Mouse (Mus musculus) induced T-regulatory cell, adult 2 months (primary cell): ENCODE data around the gene Ptger1.

Source experiments
- DNase-seq: peaks from one replicate; pipeline ENCODE4 v3.0.0-alpha.2; 2012; ENCODE audit warnings: low read depth

Ptger1 gene

GRCm38 (mm10) chr8:83665969-83666865 is at the start of gene Ptger1:
Ptger1 (plus strand) TSS chr8:83666678.
- peak; percentile 39 for DNase-seq

GRCm38 (mm10) chr8:83617111-83617510 is 49.4 kb upstream of the Ptger1 start:
- DNase-seq, result no peak

DNA sequence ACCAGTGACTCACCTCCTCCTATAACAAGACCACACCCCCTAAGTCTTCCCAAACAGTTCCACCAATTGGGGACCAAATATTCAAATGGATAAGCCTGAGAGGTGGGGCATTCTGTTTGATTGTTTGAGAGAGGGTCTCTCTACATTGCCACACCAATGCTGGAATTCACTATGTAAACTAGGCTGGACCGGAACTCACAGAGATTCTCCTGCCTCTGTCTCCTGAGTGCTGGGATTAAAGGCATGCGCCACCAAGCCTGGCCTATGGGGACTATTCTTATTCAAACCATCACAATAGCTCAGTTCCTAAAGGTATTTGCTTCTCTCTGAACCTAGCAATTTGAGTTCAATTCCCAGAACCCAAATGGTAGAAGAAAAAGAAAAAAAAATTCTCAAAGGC is 47.9 kb upstream of the Ptger1 start:
- no peak for DNase-seq

- no peak for DNase-seq
Observed at GRCm38 (mm10) chr8:83619568-83620285, 46.8 kb upstream of the Ptger1 start.

DNA sequence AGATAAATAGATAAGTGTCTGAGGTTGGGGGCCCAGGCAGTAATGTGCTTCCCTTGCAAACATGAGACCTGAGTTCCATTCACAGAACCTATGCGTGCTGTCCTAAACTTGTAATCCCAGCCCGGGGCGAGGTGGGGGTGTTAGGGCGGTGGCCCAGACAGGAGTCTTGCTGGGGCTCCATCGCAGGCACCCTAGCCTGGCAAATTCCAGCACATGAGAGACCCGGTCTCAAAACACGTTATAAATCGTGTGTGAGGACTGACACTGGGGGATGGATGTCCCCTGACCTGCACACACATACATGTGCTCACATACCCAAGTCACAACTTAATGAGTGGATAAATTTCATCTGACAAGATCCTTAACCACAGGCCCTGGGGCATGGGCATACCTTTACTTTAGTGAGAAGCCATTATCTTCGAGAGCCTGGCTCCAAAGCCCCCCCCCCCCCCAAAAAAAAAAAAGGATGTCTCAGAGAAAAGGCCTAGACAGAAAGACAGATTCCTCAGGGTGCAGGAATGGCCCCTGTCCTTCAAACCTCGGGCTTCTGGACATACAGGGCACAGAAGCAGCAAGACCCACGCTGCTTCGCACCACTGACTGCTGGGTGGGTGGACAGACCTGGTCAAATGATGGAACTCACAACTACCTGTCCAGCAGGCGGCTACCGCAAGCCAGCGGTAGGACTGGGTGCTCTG is 44.6 kb upstream of the Ptger1 start:
- no peak for DNase-seq

DNA sequence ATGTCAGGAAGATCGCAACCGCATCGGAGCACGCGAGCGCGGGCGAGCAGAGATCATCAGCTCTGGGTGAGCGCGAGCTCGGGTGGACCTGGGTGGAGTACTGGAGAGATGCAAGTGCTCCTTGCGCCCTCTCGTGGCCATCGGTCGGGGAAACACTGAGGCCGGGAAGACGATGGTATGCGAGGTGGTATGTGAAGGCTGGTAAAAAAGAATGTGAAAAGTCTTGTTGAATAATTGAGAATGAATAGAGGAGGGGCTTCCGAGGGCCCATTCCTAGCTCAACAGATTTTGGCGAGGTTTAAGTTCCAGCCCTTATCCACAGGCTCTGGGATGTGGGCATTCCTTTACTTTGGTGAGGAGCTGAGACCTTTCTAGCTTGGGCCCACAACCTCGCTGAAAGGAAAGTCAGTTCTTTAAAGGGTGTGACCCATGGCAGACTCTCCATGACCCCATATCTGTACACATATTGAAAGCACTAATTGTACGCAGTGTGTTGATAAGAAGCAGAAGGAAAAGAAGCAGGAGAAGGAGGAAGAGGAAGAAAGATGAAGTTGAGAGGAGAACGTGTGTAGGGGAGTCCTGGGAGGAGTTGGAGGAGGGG is 44.0 kb upstream of the Ptger1 start:
- peak; percentile 91 for DNase-seq

DNA sequence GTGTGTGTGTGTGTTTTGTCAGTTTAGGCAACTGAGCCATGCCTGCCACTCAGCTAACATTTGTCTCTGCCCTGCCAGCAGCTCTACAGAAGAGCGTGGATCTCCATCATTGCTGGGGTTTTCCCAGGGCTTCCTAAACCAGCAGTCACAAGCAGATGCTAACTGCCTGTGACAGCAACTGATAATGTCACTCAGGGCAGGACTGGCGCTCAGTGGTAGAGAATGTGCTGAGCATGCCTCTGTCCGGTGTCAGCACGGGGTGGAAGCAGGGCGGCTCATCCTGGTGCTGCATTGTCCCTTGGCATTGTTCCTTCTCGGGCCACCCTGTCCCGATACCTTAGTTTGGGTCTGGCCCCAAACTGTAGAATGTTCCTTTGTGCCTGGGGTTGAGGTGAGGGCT is 42.9 kb upstream of the Ptger1 start:
- no peak for DNase-seq

DNA sequence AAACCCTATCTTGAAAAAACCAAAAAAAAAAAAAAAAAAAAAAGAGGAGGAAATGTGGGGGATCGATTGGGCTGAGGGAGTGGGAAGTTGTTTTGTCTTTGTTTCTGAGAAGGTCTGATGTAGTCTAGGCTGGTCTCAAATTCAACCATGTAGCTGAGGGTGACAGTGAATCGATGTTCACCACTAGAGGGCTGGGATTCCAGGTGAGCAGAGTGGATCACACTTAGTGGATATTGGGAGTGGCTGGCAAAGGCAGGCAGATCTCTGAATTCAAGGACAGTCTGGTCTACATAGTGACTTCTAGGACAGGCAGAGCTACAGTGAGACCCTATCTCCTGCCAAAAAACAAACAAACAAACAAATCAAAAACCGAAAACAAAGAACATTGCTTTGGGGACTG is 41.7 kb upstream of the Ptger1 start:
- DNase-seq, result peak; percentile 48

DNA sequence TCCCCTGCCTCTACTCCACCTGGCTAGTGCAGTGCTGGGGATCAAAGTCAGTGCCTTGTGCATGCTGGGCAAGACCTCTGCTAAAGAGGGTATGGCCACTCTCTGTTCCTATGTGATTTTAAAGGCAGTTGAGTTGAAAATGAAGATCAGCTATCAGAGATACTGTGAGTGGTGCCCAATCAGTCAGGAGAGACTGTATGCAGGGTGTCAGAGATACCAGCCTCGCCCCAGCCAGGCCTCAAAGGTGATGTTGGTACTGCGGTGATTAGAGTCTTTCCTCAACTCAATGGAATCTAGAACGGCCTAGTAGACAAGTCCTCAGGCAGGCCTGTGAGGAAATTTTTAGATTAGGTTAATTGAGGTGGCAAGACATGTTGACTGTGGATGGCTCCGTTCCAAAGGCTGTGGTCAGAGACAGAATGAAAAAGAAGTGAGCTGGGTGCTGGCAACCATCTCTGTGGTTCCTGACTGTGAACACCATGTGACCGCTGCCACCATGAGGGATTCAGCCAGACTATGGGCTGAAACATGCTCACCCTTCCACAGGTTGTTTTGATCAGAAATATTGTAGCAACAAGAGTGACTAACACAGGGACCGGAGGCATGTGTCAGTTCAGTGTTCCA is 40.7 kb upstream of the Ptger1 start:
- no peak for DNase-seq

DNA sequence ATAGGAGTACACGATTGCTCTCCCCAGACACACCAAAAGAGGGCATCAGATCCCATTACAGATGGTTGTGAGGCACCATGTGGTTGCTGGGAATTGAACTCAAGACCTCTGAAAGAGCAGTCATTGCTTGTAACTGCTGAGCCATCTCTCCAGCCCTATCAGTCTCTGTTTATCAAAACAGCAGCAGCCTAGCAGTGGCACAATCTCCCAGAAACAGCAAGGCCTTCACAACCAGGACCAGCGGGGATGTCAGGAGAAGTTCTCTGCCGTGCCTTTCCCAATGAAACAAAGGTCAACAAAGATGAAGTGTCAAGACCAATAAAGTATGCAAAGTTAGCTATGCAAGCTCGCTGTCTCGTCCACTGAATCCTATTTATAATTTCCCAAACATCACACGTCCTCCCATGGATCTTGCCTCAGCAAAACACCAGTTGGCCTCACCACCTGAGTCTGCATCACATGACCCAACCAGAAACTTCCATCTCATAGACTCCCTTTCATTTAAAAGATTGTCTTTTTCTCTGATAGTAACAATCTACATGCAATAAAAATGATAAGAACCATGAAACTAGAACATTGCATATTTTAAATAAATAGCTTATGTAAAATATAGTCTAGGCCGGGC is 34.3 kb upstream of the Ptger1 start:
- DNase-seq, result no peak

DNA sequence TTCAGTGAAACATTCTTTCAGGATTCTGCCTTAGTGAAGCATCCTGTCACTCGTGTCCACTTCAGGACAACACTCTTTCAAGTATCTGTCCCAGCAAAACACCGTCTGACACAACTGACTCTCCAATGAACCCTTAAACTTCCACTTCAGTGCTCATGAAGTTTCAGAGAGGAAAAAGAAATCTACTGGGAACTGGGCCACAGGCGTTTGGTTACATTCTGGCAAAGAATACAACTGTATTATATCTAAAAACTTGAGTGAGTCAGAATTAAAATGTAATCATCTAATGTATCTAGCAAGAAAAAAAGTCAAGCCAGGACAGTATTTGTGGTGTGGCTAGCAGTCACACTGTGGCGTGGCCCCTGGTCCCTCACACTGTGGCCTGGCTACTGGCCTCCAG is 27.6 kb upstream of the Ptger1 start:
- DNase-seq, result no peak

DNA sequence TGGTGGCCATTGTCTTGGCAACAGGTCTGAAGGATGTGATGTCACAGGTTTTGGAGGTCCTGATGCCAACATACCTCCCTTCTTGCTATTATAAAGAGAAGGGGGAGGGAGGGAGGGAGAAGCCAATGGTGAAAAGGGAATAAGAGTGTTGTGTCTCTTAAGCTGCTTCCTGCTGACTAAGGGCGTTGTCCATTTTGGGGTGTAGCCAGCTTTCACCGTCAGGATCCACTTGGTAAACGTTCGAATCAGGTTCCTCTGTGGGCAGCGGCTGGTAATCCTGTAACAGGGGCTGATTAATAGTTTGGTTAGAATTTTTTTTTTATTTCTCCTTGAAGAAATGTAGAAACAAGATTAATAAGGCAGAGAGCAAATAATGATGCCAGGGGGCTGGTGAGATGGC is 26.8 kb upstream of the Ptger1 start:
- no peak for DNase-seq

GRCm38 (mm10) chr8:83647511-83647910 is 19.0 kb upstream of the Ptger1 start:
- DNase-seq, result no peak

DNA sequence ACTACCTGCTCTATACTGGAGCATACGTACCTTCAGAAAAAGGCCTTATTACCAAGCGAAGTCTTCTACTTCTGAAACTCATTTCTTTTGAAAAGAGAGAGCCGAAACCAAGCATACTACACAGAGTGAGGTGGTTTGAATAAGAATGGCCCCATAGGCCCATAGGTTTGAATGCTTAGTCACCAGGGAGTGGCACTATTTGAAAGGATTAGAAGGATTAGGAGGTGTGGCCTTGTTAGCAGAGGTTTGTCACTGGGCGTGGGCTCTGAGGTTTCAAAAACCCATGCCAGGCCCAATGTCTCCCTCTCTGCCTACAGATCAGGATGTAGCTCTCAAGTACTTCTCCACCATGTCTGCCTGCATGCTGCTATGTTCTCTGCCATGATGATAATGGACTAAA is 18.4 kb upstream of the Ptger1 start:
- no peak for DNase-seq

DNA sequence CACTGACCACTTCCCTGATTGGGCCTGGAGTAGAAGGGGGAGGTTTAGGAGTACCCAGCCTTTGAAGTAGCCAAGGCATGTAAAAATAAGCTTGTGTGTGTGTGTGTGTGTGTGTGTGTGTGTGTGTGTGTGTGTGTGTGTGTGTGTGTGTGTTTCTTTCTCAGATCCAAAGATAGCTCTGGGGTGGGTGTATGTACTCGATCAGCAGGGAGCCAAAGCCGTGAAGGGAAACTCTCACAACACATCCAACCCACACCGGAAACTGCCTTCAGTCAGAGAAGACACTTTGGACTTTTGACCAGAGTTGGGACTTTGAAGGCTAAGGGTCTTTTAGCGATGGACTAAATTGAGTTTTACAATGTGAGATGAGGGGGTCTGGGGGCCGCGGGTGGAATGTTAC is 16.8 kb upstream of the Ptger1 start:
- no peak for DNase-seq

GRCm38 (mm10) chr8:83652030-83652743 is 14.3 kb upstream of the Ptger1 start, which contains the start of gene Gipc1:
Gipc1 (plus strand) TSS chr8:83652677.
- DNase-seq, result peak; percentile 97

DNA sequence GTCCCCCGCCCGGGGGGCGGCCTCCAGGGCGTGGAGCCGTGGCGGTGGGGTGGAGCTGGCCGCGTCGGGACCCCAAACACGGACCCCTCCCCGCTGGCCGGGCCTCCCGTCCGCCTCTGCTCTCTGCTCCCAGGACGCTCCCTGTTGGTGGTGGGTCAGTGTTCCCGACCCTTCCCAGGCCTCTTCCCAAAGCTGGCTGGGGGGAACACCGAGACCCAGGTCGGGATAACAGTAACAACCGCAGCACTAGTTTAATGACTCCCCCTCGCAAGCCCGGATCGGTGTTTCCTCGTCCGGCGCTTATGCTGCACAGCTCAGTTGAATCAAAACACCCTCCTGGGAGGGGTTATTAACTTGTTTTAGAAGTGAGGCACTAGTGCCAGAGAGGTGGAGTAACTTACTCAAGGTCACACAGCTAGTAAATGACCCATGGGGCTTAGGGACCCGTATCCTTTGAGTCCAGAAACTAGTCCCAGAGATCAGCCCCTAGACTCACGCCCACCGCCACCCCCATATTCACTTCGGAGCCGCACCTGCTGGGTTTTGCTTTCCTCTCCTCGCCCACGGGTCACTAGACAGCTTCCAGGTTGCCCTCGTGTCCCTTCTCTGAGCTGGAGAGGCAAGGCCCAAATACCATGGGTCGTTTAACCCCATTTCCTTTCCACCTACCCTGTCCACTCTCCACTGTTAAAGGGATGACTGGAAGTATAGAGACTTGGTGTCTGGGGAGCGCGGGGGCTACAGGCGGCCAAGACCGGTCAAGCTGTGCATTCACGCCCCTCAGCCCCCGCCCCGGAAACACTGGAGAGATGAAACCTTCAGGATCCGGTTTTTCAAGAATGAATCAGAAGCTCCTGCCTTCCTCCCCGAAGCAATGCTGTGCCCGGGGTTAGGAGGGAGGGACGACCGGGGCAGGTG is 13.5 kb upstream of the Ptger1 start:
- peak; percentile 62 for DNase-seq

DNA sequence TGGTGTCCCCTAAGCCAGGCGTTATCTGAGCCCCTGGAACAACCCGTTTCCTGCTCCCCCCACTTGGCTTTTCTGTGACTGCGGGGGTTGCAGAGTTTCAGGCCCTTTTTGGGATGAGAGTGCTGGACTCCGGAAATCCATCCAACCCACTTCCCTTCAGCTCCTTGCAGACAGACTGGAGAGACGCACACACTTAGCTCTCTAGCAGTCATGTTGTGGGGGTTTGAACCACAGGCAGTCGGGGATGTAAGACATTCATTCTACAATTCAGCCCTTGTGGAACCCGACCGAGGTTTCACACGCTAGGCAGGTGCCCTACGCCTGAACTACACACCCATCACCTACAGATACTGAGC is 12.8 kb upstream of the Ptger1 start:
- DNase-seq, result no peak

GRCm38 (mm10) chr8:83654725-83655124 is 11.8 kb upstream of the Ptger1 start:
- no peak for DNase-seq

DNA sequence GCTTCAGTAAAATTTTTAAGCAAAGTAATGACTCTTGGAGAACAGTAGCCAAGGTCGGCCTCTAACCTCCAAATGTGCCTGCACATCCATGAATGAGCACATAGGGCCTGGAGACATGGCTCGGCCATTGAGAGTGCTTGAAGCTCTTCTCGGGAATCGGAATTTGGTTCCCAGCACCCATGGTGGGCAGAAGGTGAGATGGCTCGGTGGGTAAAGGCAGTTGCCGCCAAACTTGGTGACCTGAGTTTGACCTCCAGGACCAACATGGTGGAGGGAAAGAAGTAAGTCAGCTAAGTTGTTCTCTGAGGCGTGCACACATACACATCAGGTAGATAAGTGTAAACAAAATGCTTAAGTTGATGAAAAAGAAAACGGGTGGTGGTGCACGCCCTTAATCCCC is 10.4 kb upstream of the Ptger1 start:
- no peak for DNase-seq
